Mouse (Mus musculus): ENCODE measurements at regions not wholly inside any gene's neighbourhood (a gene's known extent, or its start where the extent isn't known, plus 50 kb on each side); places are given as distances from the start of the nearest gene placed in this dataset.

GRCm38 (mm10) chr2:169431516-169431915 lies 156.0 kb downstream of the Gm11011 start:
- H3K79me2 ChIP-seq (replicated peaks; ENCODE audit: control insufficient read depth, extremely low read depth, insufficient read depth, poor library complexity, severe bottlenecking): no peaks in the 10 kb centered on the region
- H3K27ac ChIP-seq (ENCODE audit: insufficient read depth, low read depth): no peak overlapping the region
- no peaks in the 10 kb centered on the region for H3K4me1 ChIP-seq (ENCODE audit: control insufficient read depth in 1 of 2, insufficient read depth in 2 of 2)
- no peaks in the 10 kb centered on the region for H3K36me3 ChIP-seq (replicated peaks in 1 of 2; ENCODE audit: control insufficient read depth in 1 of 2, insufficient read depth in 1 of 2, low read length in 1 of 2)
- in situ Hi-C loops (cut with MboI; ENCODE audit: low pct_ligation_motif_present, low pct_unique_long_range_greater_than_20kb, low sequenced_read_pairs): no loop called here
- H3K4me3 ChIP-seq (replicated peaks in 1 of 3; ENCODE audit: low read depth in 2 of 3, low read length in 2 of 3, poor library complexity in 1 of 3): no peak overlapping the region
- dilution Hi-C loops (cut with MboI; ENCODE audit: extremely low pct_ligation_motif_present, extremely low pct_unique_long_range_greater_than_20kb, low sequenced_read_pairs): no loop called here
- no peak for DNase-seq (ENCODE audit: extremely low read depth)
- no peak overlapping the region for H3K4me2 ChIP-seq (ENCODE audit: insufficient read depth, low read depth, poor library complexity, severe bottlenecking)
- no peak overlapping the region for H3K9ac ChIP-seq (ENCODE audit: insufficient read depth, low read depth)
- no peaks in the 10 kb centered on the region for H3K27me3 ChIP-seq (replicated peaks)
- no peak for TF ChIP-seq PAX5 (IDR thresholded peaks at IDR 0.05; ENCODE audit: low read length)
- TF ChIP-seq MAFK (IDR thresholded peaks at IDR 0.05; ENCODE audit: insufficient replicate concordance, low read length): no peak
- no peak for TF ChIP-seq POLR2A (IDR thresholded peaks at IDR 0.05; ENCODE audit: low read depth, low read length)
- TF ChIP-seq NELFE (IDR thresholded peaks at IDR 0.05; ENCODE audit: low read depth, low read length): no peak
- no peak for TF ChIP-seq ETS1 (conservative IDR thresholded peaks at IDR 0.05; ENCODE audit: low read depth, low read length)
- no peak for TF ChIP-seq MXI1 (IDR thresholded peaks at IDR 0.05; ENCODE audit: low read depth, low read length)
- no peak for TF ChIP-seq ELF1 (IDR thresholded peaks at IDR 0.05; ENCODE audit: low read depth, low read length)
- no peak for TF ChIP-seq RAD21 (IDR thresholded peaks at IDR 0.05; ENCODE audit: low read depth, low read length)
- no peak for TF ChIP-seq TCF12 (IDR thresholded peaks at IDR 0.05; ENCODE audit: low read depth, low read length)
- no peak for TF ChIP-seq TBP (conservative IDR thresholded peaks at IDR 0.05; ENCODE audit: low read depth, low read length)
- TF ChIP-seq E2F4 (IDR thresholded peaks at IDR 0.05; ENCODE audit: insufficient replicate concordance, low read depth, low read length): no peak
- no peak for TF ChIP-seq MAZ (IDR thresholded peaks at IDR 0.05; ENCODE audit: low read depth, low read length)
- TF ChIP-seq UBTF (IDR thresholded peaks at IDR 0.05; ENCODE audit: low read depth, low read length): no peak
- TF ChIP-seq NRF1 (IDR thresholded peaks at IDR 0.05; ENCODE audit: low read depth, low read length): no peak
- TF ChIP-seq HCFC1 (IDR thresholded peaks at IDR 0.05; ENCODE audit: low read depth, low read length): no peak
- peaks cover 67% of the 10 kb centered on the region for H3K9me3 ChIP-seq (replicated peaks; ENCODE audit: low read length)

- no peak overlapping the region for H3K4me3 ChIP-seq (replicated peaks in 1 of 3; ENCODE audit: low read depth in 2 of 3, low read length in 2 of 3, poor library complexity in 1 of 3)
- no peaks in the 10 kb centered on the region for H3K4me1 ChIP-seq (ENCODE audit: control insufficient read depth in 1 of 2, insufficient read depth in 2 of 2)
- H3K4me2 ChIP-seq (ENCODE audit: insufficient read depth, low read depth, poor library complexity, severe bottlenecking): no peak overlapping the region
- in situ Hi-C loops (cut with MboI; ENCODE audit: low pct_ligation_motif_present, low pct_unique_long_range_greater_than_20kb, low sequenced_read_pairs): no loop called here
- H3K36me3 ChIP-seq (replicated peaks in 1 of 2; ENCODE audit: control insufficient read depth in 1 of 2, insufficient read depth in 1 of 2, low read length in 1 of 2): no peaks in the 10 kb centered on the region
- TF ChIP-seq MAZ (IDR thresholded peaks at IDR 0.05; ENCODE audit: low read depth, low read length): no peak
- no peak for TF ChIP-seq PAX5 (IDR thresholded peaks at IDR 0.05; ENCODE audit: low read length)
- peaks cover 77% of the 10 kb centered on the region for H3K9me3 ChIP-seq (replicated peaks; ENCODE audit: low read length)
- H3K27me3 ChIP-seq (replicated peaks): no peaks in the 10 kb centered on the region
- H3K9ac ChIP-seq (ENCODE audit: insufficient read depth, low read depth): no peak overlapping the region
- no peaks in the 10 kb centered on the region for H3K79me2 ChIP-seq (replicated peaks; ENCODE audit: control insufficient read depth, extremely low read depth, insufficient read depth, poor library complexity, severe bottlenecking)
- no peak for DNase-seq (ENCODE audit: extremely low read depth)
- H3K27ac ChIP-seq (ENCODE audit: insufficient read depth, low read depth): no peak overlapping the region
- dilution Hi-C loops (cut with MboI; ENCODE audit: extremely low pct_ligation_motif_present, extremely low pct_unique_long_range_greater_than_20kb, low sequenced_read_pairs): no loop called here
These were observed 158.1 kb downstream of the Gm11011 start for GRCm38 (mm10) chr2:169429411-169429810.

Measured in CH12.LX (cell line).